Mouse (Mus musculus) gastrocnemius, adult 8-10 months (tissue): ENCODE measurements around the gene Klf16. TPM values are rescaled to one million over a fixed set of nuclear protein-coding genes. Genes with fewer than 3 reads are reported as not detected.
A peak's percentile ranks its signal among the peaks of the same experiment; 100 is the strongest.

Experiments
- DNase-seq, 2 experiments: peaks; one replicate each; pipeline ENCODE4 v3.0.0; 2022; ENCODE audit warnings: low spot score in 2 of 2
- total RNA-seq, 4 experiments: library from RNA; stranded (reverse); gene quantifications; 2 replicates each; pipeline ENCODE4 v1.2.4; 2022

The Klf16 gene
- total RNA-seq, 4 experiments from 2014 or later: 1.1 to 2.0 (median 1.3) TPM

GRCm38 (mm10) chr10:80575925-80576324, 1.2 kb downstream of the Klf16 start:
- no peak for DNase-seq

GRCm38 (mm10) chr10:80574896-80575295, 2.2 kb downstream of the Klf16 start:
- no peak for DNase-seq

GRCm38 (mm10) chr10:80573944-80574343, 3.2 kb downstream of the Klf16 start:
- DNase-seq: no peak

- no peak for DNase-seq
Measured at GRCm38 (mm10) chr10:80572477-80572876, 4.6 kb downstream of the Klf16 start.

- peak in 1 of 2 experiments; percentile 5 for DNase-seq
Measured at GRCm38 (mm10) chr10:80570871-80571836, 6.0 kb downstream of the Klf16 start.

GRCm38 (mm10) chr10:80570419-80570818, 6.7 kb downstream of the Klf16 start:
- DNase-seq: no peak

GRCm38 (mm10) chr10:80569664-80570066, 7.5 kb downstream of the Klf16 start:
- peak; percentile 70 to 75 for DNase-seq

- DNase-seq: no peak
Measured at GRCm38 (mm10) chr10:80568876-80569275, 8.2 kb downstream of the Klf16 start.

GRCm38 (mm10) chr10:80566375-80567092, 10.6 kb downstream of the Klf16 start:
- DNase-seq: peak; percentile 70 to 76

GRCm38 (mm10) chr10:80561116-80561944, 15.8 kb downstream of the Klf16 start, which contains the start of gene Rexo1:
TSS of gene Rexo1 (minus strand) at chr10:80561560.
- DNase-seq: peak; percentile 89 to 90

GRCm38 (mm10) chr10:80560621-80561020, 16.5 kb downstream of the Klf16 start:
- no peak for DNase-seq

- DNase-seq: no peak
Measured at GRCm38 (mm10) chr10:80559431-80559830, 17.7 kb downstream of the Klf16 start.

GRCm38 (mm10) chr10:80557346-80557965, 19.7 kb downstream of the Klf16 start:
- peak; percentile 38 to 60 for DNase-seq

- DNase-seq: no peak
Measured at GRCm38 (mm10) chr10:80553997-80554396, 23.1 kb downstream of the Klf16 start.

- DNase-seq: no peak
Measured at GRCm38 (mm10) chr10:80553575-80553974, 23.5 kb downstream of the Klf16 start.

- no peak for DNase-seq
Measured at GRCm38 (mm10) chr10:80552364-80552763, 24.8 kb downstream of the Klf16 start.

GRCm38 (mm10) chr10:80549279-80549678, 27.8 kb downstream of the Klf16 start:
- no peak for DNase-seq

GRCm38 (mm10) chr10:80548428-80549006, 28.6 kb downstream of the Klf16 start:
- peak in 1 of 2 experiments; percentile 28 for DNase-seq

GRCm38 (mm10) chr10:80547539-80547938, 29.6 kb downstream of the Klf16 start:
- DNase-seq: no peak

- DNase-seq: no peak
Measured at GRCm38 (mm10) chr10:80546945-80547344, 30.2 kb downstream of the Klf16 start.
